Mouse (Mus musculus) left cerebral cortex, postnatal 14 days (tissue): Measurements from ENCODE around the gene Otud7b. TPM values are rescaled to one million over a fixed set of nuclear protein-coding genes. Genes with fewer than 3 reads are reported as not detected.

ENCODE experiments used
- DNase-seq, 2 experiments: peaks; one replicate each; pipeline ENCODE4 v3.0.0; 2021 to 2022; ENCODE audit warnings: low spot score in 2 of 2, mixed read lengths in 1 of 2
- intact Hi-C: fragments of 180-260 bp; cut with DNase I; formaldehyde crosslinking; loops from one replicate; pipeline ENCODE4 v1.15.1; 2025
- total RNA-seq, 2 experiments: library from RNA; stranded (reverse); gene quantifications; 2 replicates each; pipeline ENCODE4 v1.2.3; 2021

Gene Otud7b
- total RNA-seq, 2 experiments from 2014 or later, result 18.2 to 22.3 TPM

- DNase-seq, result no peak
- intact Hi-C loops, result no loop called here
Observed at GRCm38 (mm10) chr3:96118702-96119101, 14.4 kb downstream of the Otud7b start.

DNA sequence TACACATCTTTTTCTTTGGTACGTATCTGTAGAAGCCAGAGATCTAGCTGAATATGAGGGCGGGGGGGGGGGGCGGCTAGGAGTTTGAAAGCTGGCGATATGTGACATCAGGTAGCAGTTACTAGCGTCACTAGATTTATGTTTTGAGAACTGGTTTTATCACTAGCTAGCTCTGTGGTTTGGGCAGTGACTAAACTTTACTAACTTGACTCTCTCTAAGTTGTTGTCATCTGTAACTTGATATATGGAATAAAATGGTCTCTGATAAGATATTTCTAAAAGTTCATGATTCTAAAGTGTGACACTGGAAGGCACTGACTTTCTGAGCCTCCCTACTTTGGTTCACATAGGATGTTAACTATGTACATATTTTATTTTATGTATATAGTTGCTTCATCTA is 19.9 kb downstream of the Otud7b start:
- no peak for DNase-seq
- intact Hi-C loops, result no loop called here

GRCm38 (mm10) chr3:96128128-96128527 is 23.8 kb downstream of the Otud7b start:
- no peak for DNase-seq
- intact Hi-C loops, result no loop called here

DNA sequence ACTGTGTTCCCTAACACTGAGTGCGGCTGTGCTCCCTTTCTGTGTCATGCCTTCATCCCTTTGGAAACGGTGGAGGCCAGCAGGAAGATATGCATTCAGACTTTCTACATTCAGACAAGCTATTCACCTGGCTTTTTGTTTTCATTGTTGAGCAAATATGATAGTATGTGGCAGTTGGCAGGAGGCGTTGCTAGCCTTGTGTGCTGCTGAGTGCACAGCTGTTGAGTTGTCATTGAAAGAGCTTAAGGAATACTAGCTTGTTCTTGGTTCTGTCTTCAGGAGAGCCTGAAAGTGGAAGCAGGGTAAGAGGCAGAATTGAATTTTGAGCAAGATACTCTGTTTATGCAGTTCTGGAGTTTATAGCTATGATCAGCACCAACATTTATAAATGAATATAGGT is 28.2 kb downstream of the Otud7b start:
- no peak for DNase-seq
- intact Hi-C loops, result no loop called here

DNA sequence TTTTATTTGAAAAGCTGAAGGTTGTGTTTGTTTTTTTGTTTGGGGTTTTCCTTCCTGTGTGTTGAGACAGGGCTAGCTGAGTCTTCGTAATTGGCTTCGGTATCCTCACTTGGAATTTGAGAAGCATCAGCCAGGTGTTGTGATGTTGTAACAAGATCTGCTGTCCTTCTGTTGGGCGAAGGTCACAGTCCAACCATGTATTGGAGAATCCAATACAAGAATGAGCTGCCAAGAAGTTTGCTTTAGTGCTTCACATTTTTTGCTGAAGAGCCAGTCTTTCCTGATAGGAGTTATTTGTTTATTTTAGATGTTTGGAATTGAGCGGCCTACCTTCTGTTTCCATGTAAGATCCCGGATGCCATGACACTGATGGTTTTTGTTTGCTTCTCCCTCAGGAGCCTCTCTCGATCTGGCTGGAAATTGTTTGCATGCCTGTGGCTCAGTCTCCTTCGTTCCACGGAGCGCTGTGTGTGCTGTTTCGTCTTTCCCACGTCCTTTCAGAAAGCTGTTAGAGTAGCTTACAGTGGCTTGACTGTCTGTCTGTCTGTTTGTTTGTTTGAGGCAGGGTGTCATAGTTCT is 29.1 kb downstream of the Otud7b start:
- DNase-seq, result no peak
- intact Hi-C loops, result no loop called here

DNA sequence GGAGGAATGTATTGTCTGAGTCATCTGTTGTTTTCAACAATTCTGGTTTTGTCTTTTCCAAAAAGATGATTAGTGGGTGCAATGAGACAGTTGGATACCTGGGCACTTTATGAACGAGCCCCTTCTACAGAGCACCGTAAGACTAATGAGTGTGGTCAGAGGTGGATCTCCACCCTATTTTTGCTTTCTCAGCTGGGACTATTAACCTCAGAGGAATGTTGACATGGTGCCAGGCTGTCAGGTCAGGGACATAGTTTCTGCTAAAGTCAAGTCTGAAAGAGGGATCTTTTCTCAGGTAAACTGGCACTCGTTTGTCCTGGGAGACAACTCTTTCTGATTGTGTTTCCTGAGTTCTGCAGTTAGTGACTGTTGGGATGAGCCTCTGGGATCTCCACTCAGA is 30.7 kb downstream of the Otud7b start:
- intact Hi-C loops, result no loop called here

GRCm38 (mm10) chr3:96147950-96148349 is 43.6 kb downstream of the Otud7b start:
- peak; percentile 78 to 82 for DNase-seq
- intact Hi-C loops, result loop anchor here (2.0 to 10.0 kb wide), 2 partner anchors 81 to 183 kb away; no protein-coding TSS in a partner anchor

More for the DNA sequence above, 30.7 kb downstream of the Otud7b start:
- DNase-seq, result no peak

DNA sequence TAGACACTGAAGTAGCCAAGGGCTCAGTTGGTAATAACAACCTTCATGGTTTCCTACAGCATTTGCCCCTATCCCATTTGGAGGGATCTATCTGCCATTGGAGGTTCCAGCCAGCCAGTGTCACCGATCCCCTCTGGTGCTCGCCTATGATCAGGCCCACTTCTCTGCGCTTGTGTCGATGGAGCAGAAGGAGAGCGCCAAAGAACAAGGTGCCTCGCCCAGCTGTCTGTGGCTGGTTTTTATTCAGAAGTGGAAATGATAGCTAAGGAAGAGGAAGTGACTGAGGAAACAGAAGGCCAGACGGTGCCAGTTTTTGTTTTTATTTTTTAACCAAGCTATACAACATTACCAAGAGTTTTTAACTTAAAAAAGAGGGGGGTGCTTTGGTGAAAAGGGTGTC is 47.5 kb downstream of the Otud7b start:
- no peak for DNase-seq
- intact Hi-C loops, result no loop called here

DNA sequence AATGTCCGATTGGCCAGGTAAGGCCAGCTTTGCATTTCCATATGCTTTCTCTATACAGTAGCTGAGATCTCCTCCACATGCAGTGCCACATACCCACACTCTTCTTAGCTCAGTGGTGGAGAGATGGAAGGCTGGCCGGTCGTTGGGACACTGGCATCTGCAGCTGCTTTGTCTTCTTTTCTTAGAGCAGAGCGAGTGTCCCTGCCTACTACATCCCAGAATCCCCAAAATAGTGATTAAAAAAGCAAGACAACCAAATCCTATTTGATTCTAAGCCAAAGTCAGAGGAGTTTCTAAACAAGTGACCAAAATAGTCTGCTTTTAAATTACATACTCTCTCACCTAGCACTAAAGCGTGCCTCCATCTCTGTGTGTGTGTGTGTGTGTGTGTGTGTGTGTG is 48.3 kb downstream of the Otud7b start:
- no peak for DNase-seq
- intact Hi-C loops, result no loop called here

GRCm38 (mm10) chr3:96155501-96155900 is 51.2 kb downstream of the Otud7b start:
- intact Hi-C loops, result no loop called here
- DNase-seq, result no peak

DNA sequence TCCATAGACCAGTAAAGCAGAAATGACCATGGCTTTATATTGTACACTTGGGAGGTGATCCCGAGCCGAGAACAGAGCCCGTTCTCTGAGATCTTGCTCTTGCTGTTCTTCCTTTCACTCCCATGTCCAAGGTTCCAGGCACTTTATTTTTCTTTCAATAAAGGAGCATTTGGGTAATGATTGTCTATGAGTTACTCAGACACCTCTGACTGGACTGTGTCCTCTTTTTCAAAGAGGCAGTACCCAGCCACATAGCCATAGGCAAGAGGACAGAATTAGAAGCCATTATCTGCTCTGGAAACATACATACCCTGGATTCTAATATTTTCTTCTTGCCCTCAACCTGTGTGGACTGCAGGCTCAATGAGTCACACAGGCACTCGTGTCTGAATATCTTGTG is 55.5 kb downstream of the Otud7b start:
- DNase-seq, result no peak
- intact Hi-C loops, result no loop called here

GRCm38 (mm10) chr3:96160222-96160802 is 56.0 kb downstream of the Otud7b start:
- peak; percentile 37 to 63 for DNase-seq
- intact Hi-C loops, result no loop called here

GRCm38 (mm10) chr3:96160803-96161516 is 56.6 kb downstream of the Otud7b start:
- peak; percentile 56 to 60 for DNase-seq

GRCm38 (mm10) chr3:96161869-96162840 is 57.8 kb downstream of the Otud7b start, which contains the start of gene Mtmr11:
Gene Mtmr11, plus strand, starts transcription at chr3:96162004.
- intact Hi-C loops, result no loop called here
- no peak for DNase-seq

More at GRCm38 (mm10) chr3:96160803-96161516, 56.6 kb downstream of the Otud7b start:
- intact Hi-C loops, result no loop called here

- intact Hi-C loops, result no loop called here
- no peak for DNase-seq
Observed at GRCm38 (mm10) chr3:96163040-96163439, 58.7 kb downstream of the Otud7b start.

GRCm38 (mm10) chr3:96168466-96169158 is 64.3 kb downstream of the Otud7b start:
- intact Hi-C loops, result no loop called here
- DNase-seq, result no peak

GRCm38 (mm10) chr3:96170276-96170675 is 65.9 kb downstream of the Otud7b start:
- DNase-seq, result no peak
- intact Hi-C loops, result no loop called here

- DNase-seq, result no peak
- intact Hi-C loops, result no loop called here
Observed at GRCm38 (mm10) chr3:96170976-96171545, 66.7 kb downstream of the Otud7b start.
